Mouse (Mus musculus): ENCODE data around the gene Gm973.

The Gm973 gene

GRCm38 (mm10) chr1:59538381-59538780 lies 22.3 kb downstream of the Gm973 start:
- in situ Hi-C loops (cut with MboI; ENCODE audit: unreplicated experiment in 2 of 2), result no loop called here

- in situ Hi-C loops (cut with MboI; ENCODE audit: unreplicated experiment in 2 of 2), result no loop called here
Measured at GRCm38 (mm10) chr1:59540537-59541148, 24.6 kb downstream of the Gm973 start.

DNA sequence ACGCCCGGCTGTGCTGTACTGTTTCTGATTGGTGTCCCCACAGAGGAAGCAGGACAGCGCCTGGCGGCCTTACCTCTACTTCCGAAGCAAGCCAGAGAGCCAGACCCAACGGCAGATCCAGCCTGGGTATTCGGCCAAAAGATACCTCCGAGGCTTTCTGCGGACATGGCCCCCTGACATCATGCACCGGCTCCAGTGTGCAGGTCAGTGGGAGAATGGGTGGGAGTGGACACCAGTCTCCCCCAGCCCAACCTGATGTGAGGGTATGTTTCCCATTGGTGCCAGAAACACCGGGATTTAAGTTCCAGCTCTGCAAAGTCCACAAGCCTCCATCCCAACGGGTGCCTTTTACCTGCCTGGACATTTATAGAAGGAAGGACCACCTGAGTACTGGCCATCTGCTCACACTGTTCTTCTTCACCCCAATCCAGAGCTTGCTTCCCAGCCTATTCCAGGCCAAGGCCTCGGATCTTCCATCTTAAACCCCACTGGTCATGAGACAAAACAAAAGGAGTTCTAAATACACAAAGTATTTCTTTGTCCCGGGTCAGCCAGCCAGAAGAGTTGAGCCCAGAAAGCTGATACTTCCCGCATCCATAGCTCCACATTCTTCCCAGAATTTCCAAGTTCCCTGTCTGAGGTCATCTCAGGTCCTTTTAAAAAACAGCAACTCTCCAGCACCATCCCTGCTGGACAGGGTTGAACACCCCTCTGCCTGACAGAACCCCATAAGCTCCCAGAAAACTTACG lies 25.4 kb downstream of the Gm973 start:
- in situ Hi-C loops (cut with MboI; ENCODE audit: unreplicated experiment in 2 of 2), result no loop called here

DNA sequence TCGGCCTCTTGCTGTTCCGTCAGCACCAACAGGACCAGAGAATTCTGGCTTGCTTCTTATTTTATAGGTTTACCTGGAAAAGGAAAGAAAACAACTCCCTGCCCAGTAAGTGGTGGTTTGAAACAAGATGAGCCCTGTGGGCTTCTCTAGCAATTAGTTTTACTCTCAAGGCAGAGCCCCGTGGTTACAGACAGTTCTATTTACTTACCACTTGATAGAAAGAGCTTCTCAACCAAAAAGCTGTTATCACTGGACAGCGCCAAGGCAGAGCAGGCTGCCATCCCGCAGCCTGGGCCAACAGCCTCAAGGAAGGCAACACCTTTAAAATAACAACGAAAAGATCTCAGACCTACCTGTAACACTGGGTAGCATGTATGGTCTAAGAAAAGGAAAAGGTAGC lies 26.2 kb downstream of the Gm973 start:
- in situ Hi-C loops (cut with MboI; ENCODE audit: unreplicated experiment in 2 of 2), result no loop called here

GRCm38 (mm10) chr1:59543911-59544310 lies 27.8 kb downstream of the Gm973 start:
- in situ Hi-C loops (cut with MboI; ENCODE audit: unreplicated experiment in 2 of 2), result no loop called here

- in situ Hi-C loops (cut with MboI; ENCODE audit: unreplicated experiment in 2 of 2), result no loop called here
Measured at GRCm38 (mm10) chr1:59548486-59548885, 32.4 kb downstream of the Gm973 start.

DNA sequence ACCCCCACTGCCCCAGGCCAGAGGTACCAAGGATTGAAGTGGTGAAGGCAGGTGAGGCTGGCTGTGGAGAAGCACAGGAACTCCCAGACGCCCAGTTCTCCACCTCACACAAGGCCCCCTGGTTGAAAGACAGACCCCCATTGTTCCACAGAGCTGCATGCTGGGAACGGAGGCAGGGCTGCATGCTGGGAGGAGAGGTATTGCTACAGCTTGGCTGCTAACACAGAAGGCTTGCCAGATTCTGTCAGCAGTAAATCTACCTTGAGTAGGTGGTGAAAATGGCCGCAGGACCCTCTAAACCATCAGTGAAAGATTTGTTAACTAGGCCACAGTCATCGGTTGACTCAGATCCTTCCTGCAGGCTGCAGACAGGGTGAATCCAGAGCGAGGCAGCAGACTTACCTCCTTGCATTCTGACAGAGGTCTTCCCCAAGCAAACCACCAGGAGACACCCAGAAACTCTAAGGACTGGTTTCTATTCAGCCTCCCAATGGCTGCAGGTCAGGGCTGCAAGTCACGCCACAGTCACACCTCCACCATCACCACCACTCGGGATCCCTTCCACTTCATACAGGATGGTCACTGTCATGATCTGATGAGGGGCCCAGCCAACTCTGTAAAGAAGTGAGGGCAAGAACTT lies 33.1 kb downstream of the Gm973 start:
- in situ Hi-C loops (cut with MboI; ENCODE audit: unreplicated experiment in 2 of 2), result no loop called here

GRCm38 (mm10) chr1:59550227-59550626 lies 34.2 kb downstream of the Gm973 start:
- in situ Hi-C loops (cut with MboI; ENCODE audit: unreplicated experiment in 2 of 2), result no loop called here

GRCm38 (mm10) chr1:59550996-59551395 lies 34.9 kb downstream of the Gm973 start:
- in situ Hi-C loops (cut with MboI; ENCODE audit: unreplicated experiment in 2 of 2), result no loop called here

- in situ Hi-C loops (cut with MboI; ENCODE audit: unreplicated experiment in 2 of 2), result no loop called here
Measured at GRCm38 (mm10) chr1:59553708-59554107, 37.6 kb downstream of the Gm973 start.

DNA sequence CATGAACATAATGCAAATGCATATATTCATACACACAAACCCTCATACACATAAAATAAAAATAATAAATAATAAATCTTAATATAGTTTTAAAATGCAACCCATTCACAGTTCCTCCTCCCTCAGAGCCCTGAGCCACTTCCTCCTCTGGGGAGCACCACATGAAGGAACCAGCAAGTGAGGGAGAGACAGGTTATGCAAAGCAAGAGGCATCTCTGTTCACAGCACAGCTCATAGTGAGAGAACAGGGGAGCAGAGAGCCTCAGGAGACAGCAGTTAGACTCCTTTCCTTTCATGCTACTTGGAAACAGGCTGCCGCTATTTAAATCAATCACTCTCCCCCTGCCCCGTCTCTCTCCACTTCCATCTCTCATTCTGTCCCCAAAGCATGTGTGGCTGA lies 47.5 kb downstream of the Gm973 start:
- in situ Hi-C loops (cut with MboI; ENCODE audit: unreplicated experiment in 2 of 2), result no loop called here

DNA sequence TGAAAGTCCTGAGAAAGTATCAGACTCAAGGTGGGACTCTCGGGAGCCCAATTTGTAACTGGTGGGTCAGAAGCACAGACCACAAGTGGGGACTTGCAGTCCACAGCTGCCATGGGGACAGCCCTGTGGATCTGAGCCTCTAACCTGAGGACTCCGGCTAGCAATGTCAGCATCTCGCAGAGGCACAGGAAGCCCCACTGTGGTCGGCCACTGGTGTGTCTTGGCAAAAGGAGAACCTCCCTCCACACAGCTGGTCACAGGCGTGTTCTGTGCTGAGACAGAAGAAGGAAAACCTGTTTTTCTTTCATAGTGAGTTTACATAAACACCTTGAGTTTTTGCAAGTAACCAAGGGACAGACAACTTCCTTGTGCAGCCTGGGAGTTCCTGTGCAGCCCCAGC lies 49.7 kb downstream of the Gm973 start:
- in situ Hi-C loops (cut with MboI; ENCODE audit: unreplicated experiment in 2 of 2), result no loop called here

- in situ Hi-C loops (cut with MboI; ENCODE audit: unreplicated experiment in 2 of 2), result no loop called here
Measured at GRCm38 (mm10) chr1:59566281-59566680, 50.2 kb downstream of the Gm973 start.

DNA sequence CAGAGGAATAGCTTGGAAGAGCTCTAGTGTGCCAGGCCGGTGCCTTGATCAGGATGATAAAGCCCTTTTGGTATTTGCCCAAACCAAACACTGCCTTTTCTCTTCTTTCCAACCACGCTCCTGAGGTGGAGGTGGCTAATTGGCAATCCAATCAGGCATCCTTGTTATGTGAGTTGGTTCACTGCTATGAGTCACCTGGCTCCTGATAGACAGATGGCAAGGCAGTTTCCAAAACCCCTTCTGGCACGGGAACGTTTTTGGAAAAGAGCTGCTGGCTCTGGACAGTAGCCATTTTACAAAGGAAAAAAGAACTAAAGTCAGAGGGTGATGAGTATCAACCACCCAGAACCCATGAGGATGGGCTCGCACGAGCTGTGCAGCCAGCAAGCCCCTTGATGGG lies 50.9 kb downstream of the Gm973 start:
- in situ Hi-C loops (cut with MboI; ENCODE audit: unreplicated experiment in 2 of 2), result no loop called here

DNA sequence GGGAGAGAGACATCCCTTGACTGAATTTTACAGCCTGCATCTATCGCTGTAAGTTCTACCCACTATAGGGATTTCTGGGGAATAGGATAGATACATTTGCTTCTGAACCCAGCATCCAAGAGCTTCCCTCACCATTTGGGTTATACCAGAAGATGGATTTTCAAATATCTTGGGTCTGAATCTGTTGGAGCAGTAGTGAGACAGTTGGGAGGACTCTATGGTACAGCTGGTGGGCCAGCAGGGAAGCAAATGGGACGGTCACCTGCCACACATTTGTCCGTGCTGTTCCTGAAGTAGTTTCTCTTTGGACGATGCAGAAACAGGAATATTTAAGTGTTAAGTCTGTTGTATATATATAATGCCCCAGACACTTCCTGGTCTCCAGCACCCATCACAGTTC lies 51.5 kb downstream of the Gm973 start:
- in situ Hi-C loops (cut with MboI; ENCODE audit: unreplicated experiment in 2 of 2), result no loop called here

DNA sequence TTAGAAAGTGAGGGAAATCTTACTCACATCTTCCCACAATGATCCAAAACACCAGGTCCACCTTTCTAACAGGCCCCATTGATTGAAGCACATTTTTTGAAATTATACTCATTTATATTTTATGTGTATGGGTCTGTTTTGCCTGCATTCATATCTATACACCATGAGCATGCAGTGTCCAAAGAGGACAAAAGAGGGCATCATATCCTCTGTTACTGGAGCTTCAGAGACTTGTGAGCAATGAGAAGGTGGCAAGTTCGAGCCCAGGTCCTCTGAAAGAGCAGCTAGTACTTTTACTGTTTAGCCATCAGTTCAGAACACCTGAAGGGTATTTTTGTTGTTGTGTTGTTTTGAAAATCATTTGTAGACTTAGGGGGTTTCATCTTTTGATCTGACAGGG lies 52.2 kb downstream of the Gm973 start:
- in situ Hi-C loops (cut with MboI; ENCODE audit: unreplicated experiment in 2 of 2), result no loop called here

DNA sequence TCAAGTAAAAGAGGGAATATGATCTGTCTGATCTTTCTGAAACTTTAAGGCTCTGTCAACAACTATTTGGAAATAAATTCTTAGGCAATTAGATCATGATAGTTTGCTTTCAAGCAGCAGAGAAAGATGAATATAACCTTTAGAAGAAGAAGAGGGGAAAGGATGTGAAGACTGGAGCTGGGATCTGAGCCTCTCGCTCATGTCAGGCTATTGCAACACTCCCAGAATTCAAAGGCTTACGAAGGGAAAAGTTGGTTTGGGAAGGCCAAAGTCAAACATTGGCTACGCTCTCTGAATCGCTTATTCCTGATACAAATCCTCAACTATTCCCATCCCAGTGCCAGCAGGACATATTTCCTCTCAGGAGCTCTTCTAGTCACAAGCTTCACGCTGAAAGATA lies 53.2 kb downstream of the Gm973 start:
- in situ Hi-C loops (cut with MboI; ENCODE audit: unreplicated experiment in 2 of 2), result no loop called here

- in situ Hi-C loops (cut with MboI; ENCODE audit: unreplicated experiment in 2 of 2), result no loop called here
Measured at GRCm38 (mm10) chr1:59570767-59571166, 54.7 kb downstream of the Gm973 start.

DNA sequence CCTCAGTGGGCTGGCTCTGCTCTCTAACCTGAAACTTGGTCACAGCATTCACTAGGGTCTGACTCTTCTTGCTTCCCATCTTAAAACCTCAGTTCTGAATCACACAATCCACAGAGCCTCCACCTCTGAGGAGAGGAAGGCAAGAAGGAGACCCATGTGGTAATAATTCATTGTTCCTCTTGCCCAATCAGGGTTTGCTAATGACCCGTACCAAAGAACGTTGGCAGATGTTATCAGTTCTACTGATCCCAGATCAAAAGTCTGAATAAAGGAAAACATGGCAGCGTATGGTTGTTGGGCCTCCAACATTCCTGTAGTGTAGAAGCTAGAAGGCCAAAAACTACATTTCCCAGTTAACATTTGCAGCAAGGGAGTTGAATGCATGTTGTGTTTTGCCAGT lies 55.4 kb downstream of the Gm973 start:
- in situ Hi-C loops (cut with MboI; ENCODE audit: unreplicated experiment in 2 of 2), result no loop called here

DNA sequence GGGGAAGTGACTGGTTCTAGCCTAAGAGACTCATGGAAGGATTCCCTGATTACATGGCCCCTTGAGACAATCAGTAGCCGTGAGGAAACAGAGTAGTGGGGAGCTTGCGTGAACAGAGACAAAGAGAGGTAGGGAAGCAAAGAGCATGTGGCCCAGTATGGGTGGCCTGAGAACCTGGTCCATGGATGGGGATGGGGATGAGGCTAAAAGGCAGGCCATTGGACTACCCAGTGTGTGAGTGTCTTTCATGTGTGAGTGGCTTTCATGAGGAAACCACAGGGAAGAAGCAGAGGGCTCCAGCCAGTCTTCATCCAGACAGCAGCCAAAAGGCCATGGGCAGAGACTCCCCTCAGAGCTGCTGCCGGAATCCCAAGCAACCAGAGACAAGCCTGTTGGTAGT lies 57.8 kb downstream of the Gm973 start:
- in situ Hi-C loops (cut with MboI; ENCODE audit: unreplicated experiment in 2 of 2), result no loop called here

- in situ Hi-C loops (cut with MboI; ENCODE audit: unreplicated experiment in 2 of 2), result no loop called here
Measured at GRCm38 (mm10) chr1:59574262-59575187, 58.5 kb downstream of the Gm973 start.
